ENCODE assay signal across 8 mouse cellular contexts in genomic region chr11:69365722-69366121, GRCm38 (mm10). TPM values are rescaled to one million over a fixed set of nuclear protein-coding genes. Genes with fewer than 3 reads are reported as not detected.
DNase-seq lines count a peak whose midpoint lies in the region; ATAC-seq lines count a peak whose summit lies in the region.

No protein-coding gene starts in this region.

- DNase-seq in ovary, postnatal 14 days (ENCODE audit: low spot score) = peak; percentile 13
- no peak for DNase-seq in ovary, postnatal 36 days (ENCODE audit: low spot score)
- DNase-seq in fat pad, adult 2 months (ENCODE audit: extremely low read depth, low read depth, low spot score) = peak; percentile 81
- DNase-seq in spleen, adult 12 weeks (ENCODE audit: low spot score) = no peak
- DNase-seq in right cerebral cortex, adult 18-20 months = no peak

- ATAC-seq in limb, embryonic 12.5 days (ENCODE audit: insufficient number of reproducible peaks, insufficient read depth, low FRiP score, low TSS enrichment, low read depth) = no peak
- ATAC-seq in neural tube, embryonic 12.5 days (ENCODE audit: low FRiP score, low read depth) = no peak
- ATAC-seq in megakaryocyte-erythroid progenitor cell, adult 5-6 weeks (replicated peaks; ENCODE audit: low FRiP score, low TSS enrichment, poor library complexity, severe bottlenecking) = no peak

- peak overlapping the region; percentile 95 for H3K4me3 ChIP-seq in limb, embryonic 12.5 days (replicated peaks)
- peak overlapping the region; percentile 99 for H3K4me3 ChIP-seq in neural tube, embryonic 12.5 days

- no peaks in the 10 kb centered on the region for H3K9me3 ChIP-seq in limb, embryonic 12.5 days
- no peaks in the 10 kb centered on the region for H3K9me3 ChIP-seq in neural tube, embryonic 12.5 days

- WGBS in limb, embryonic 12.5 days = 17% methylated on average over 6 of the region's 6 CpGs
- 30% methylated on average over 6 of the region's 6 CpGs for WGBS in neural tube, embryonic 12.5 days

- H3K4me2 ChIP-seq in limb, embryonic 12.5 days = peak overlapping the region; percentile 97
- H3K4me2 ChIP-seq in neural tube, embryonic 12.5 days (replicated peaks) = peak overlapping the region; percentile 90

- H3K4me1 ChIP-seq in limb, embryonic 12.5 days (replicated peaks) = peaks cover 41% of the 10 kb centered on the region
- H3K4me1 ChIP-seq in neural tube, embryonic 12.5 days = peaks cover 42% of the 10 kb centered on the region

- H3K9ac ChIP-seq in limb, embryonic 12.5 days (replicated peaks) = peak overlapping the region; percentile 73
- peak overlapping the region; percentile 70 for H3K9ac ChIP-seq in neural tube, embryonic 12.5 days

- no peaks in the 10 kb centered on the region for H3K27me3 ChIP-seq in limb, embryonic 12.5 days
- H3K27me3 ChIP-seq in neural tube, embryonic 12.5 days (replicated peaks) = no peaks in the 10 kb centered on the region

- peak overlapping the region; percentile 100 for H3K27ac ChIP-seq in limb, embryonic 12.5 days
- H3K27ac ChIP-seq in neural tube, embryonic 12.5 days = peak overlapping the region; percentile 95

- H3K36me3 ChIP-seq in limb, embryonic 12.5 days = peaks cover 38% of the 10 kb centered on the region
- peaks cover 32% of the 10 kb centered on the region for H3K36me3 ChIP-seq in neural tube, embryonic 12.5 days

RNA-seq across cellular contexts. Expression of gene Chd3, which starts 3.5 kb away (rescaled TPM):
- polyA plus RNA-seq in limb, embryonic 12.5 days (2016; fragmentation: Nextera tagmentation; extraction: Ambion mirVana) = 121 and 124 TPM in 2 replicates
- polyA plus RNA-seq in neural tube, embryonic 12.5 days (2016; fragmentation: Nextera tagmentation; extraction: Ambion mirVana) = 87.1 and 93.0 TPM in 2 replicates
- total RNA-seq in megakaryocyte-erythroid progenitor cell, adult 5-6 weeks (2014; fragmentation: Nextera tagmentation) = 45.7 and 57.3 TPM in 2 replicates
- 21.0 and 49.2 TPM in 2 replicates for total RNA-seq in megakaryocyte-erythroid progenitor cell, adult 5-6 weeks (2017)

RNA-seq across cellular contexts. Expression of gene Rnf227, which starts 25.5 kb away (rescaled TPM):
- polyA plus RNA-seq in limb, embryonic 12.5 days (2016; fragmentation: Nextera tagmentation; extraction: Ambion mirVana) = 23.7 and 28.2 TPM in 2 replicates
- polyA plus RNA-seq in neural tube, embryonic 12.5 days (2016; fragmentation: Nextera tagmentation; extraction: Ambion mirVana) = 51.3 and 58.6 TPM in 2 replicates
- 1.9 and 2.8 TPM in 2 replicates for total RNA-seq in megakaryocyte-erythroid progenitor cell, adult 5-6 weeks (2014; fragmentation: Nextera tagmentation)
- 3.3 and 5.6 TPM in 2 replicates for total RNA-seq in megakaryocyte-erythroid progenitor cell, adult 5-6 weeks (2017)

RNA-seq across cellular contexts. Expression of gene Naa38, which starts 29.6 kb away (rescaled TPM):
- 126 and 136 TPM in 2 replicates for polyA plus RNA-seq in limb, embryonic 12.5 days (2016; fragmentation: Nextera tagmentation; extraction: Ambion mirVana)
- 105 and 111 TPM in 2 replicates for polyA plus RNA-seq in neural tube, embryonic 12.5 days (2016; fragmentation: Nextera tagmentation; extraction: Ambion mirVana)
- total RNA-seq in megakaryocyte-erythroid progenitor cell, adult 5-6 weeks (2014; fragmentation: Nextera tagmentation) = 161 and 169 TPM in 2 replicates
- 156 and 170 TPM in 2 replicates for total RNA-seq in megakaryocyte-erythroid progenitor cell, adult 5-6 weeks (2017)

RNA-seq across cellular contexts. Expression of gene Cyb5d1, which starts 29.7 kb away (rescaled TPM):
- polyA plus RNA-seq in limb, embryonic 12.5 days (2016; fragmentation: Nextera tagmentation; extraction: Ambion mirVana) = 42.5 and 42.6 TPM in 2 replicates
- 48.5 and 49.9 TPM in 2 replicates for polyA plus RNA-seq in neural tube, embryonic 12.5 days (2016; fragmentation: Nextera tagmentation; extraction: Ambion mirVana)
- total RNA-seq in megakaryocyte-erythroid progenitor cell, adult 5-6 weeks (2014; fragmentation: Nextera tagmentation) = 16.2 and 20.9 TPM in 2 replicates
- 36.7 and 41.7 TPM in 2 replicates for total RNA-seq in megakaryocyte-erythroid progenitor cell, adult 5-6 weeks (2017)

RNA-seq across cellular contexts. Expression of gene Tmem88, which starts 32.3 kb away (rescaled TPM):
- polyA plus RNA-seq in limb, embryonic 12.5 days (2016; fragmentation: Nextera tagmentation; extraction: Ambion mirVana) = 24.2 and 25.4 TPM in 2 replicates
- 13.7 TPM in 2 replicates for polyA plus RNA-seq in neural tube, embryonic 12.5 days (2016; fragmentation: Nextera tagmentation; extraction: Ambion mirVana)
- 0.37 TPM in 1 of 2 replicates, not detected in the other for total RNA-seq in megakaryocyte-erythroid progenitor cell, adult 5-6 weeks (2014; fragmentation: Nextera tagmentation)
- total RNA-seq in megakaryocyte-erythroid progenitor cell, adult 5-6 weeks (2017) = not detected in 2 replicates

Comparison
In these comparisons a context has a peak if more than half of its experiments do, and no peak if none do; other contexts are left out.
1. DNase-seq: peak in ovary, postnatal 14 days (single experiment) and fat pad, adult 2 months (single experiment); none in ovary, postnatal 36 days (single experiment), spleen, adult 12 weeks (single experiment) and right cerebral cortex, adult 18-20 months (single experiment).